Mouse (Mus musculus) embryonic facial prominence, embryonic 12.5 days (tissue): ENCODE measurements around the gene Pde4c. TPM values are rescaled to one million over a fixed set of nuclear protein-coding genes. Genes with fewer than 3 reads are reported as not detected.

Source experiments
- ATAC-seq: fragments of 200-750 bp; cut with Nextera tagmentation; 2 replicates; pipeline ENCODE4 v1.8.0; 2017; ENCODE audit not compliant: insufficient number of reproducible peaks, insufficient read depth, low FRiP score, low TSS enrichment
- H3K27ac ChIP-seq: fragments of 300-500 bp; sonication (generic); 2 replicates; pipeline ENCODE4 v1.5.1; 2016; ENCODE audit warnings: mild to moderate bottlenecking
- H3K27me3 ChIP-seq: fragments of 300-500 bp; sonication (generic); 2 replicates; pipeline ENCODE4 v1.6.1; 2016; ENCODE audit warnings: mild to moderate bottlenecking, moderate library complexity
- H3K36me3 ChIP-seq: fragments of 300-500 bp; sonication (generic); 2 replicates; pipeline ENCODE4 v1.6.1; 2016; ENCODE audit warnings: mild to moderate bottlenecking
- H3K4me1 ChIP-seq: fragments of 300-500 bp; sonication (generic); 2 replicates; pipeline ENCODE4 v1.6.1; 2016
- H3K4me2 ChIP-seq: fragments of 300-500 bp; sonication (generic); replicated peaks from 2 replicates; pipeline ENCODE4 v1.6.1; 2016; ENCODE audit warnings: mild to moderate bottlenecking, moderate library complexity
- H3K4me3 ChIP-seq: fragments of 300-500 bp; sonication (generic); 2 replicates; pipeline ENCODE4 v1.5.1; 2016; ENCODE audit warnings: mild to moderate bottlenecking
- H3K9ac ChIP-seq: fragments of 300-500 bp; sonication (generic); 2 replicates; pipeline ENCODE4 v1.6.1; 2016; ENCODE audit warnings: mild to moderate bottlenecking, moderate library complexity
- H3K9me3 ChIP-seq: fragments of 300-500 bp; sonication (generic); 2 replicates; pipeline ENCODE4 v1.6.1; 2016; ENCODE audit warnings: mild to moderate bottlenecking, moderate library complexity
- WGBS: fragments of 180-500 bp; shearing (Covaris S2); methylation state at CpG from one replicate; pipeline ENCODE4 v1.1.7; 2016; 5-methylcytosine and 5-hydroxymethylcytosine counted together
- polyA plus RNA-seq: library from polyadenylated mRNA; unstranded; fragments of >200 nt; fragmentation: Nextera tagmentation; extraction: Ambion mirVana; gene quantifications from 2 replicates; pipeline ENCODE4 v1.2.1, GENCODE M21; 2016

Gene Pde4c
- polyA plus RNA-seq, 1 experiment from 2014 or later = 0.29 TPM

GRCm38 (mm10) chr8:70710296-70710695 lies 13.2 kb upstream of the Pde4c start:
- H3K36me3 ChIP-seq = no peaks in the 10 kb centered on the region
- no peak overlapping the region for H3K9ac ChIP-seq
- 92% methylated on average over 1 of the region's 1 CpGs for WGBS
- no peaks in the 10 kb centered on the region for H3K9me3 ChIP-seq
- ATAC-seq = no peak
- no peak overlapping the region for H3K27ac ChIP-seq
- no peak overlapping the region for H3K4me2 ChIP-seq
- H3K27me3 ChIP-seq = no peaks in the 10 kb centered on the region
- H3K4me1 ChIP-seq = no peaks in the 10 kb centered on the region
- H3K4me3 ChIP-seq = no peak overlapping the region

- Histone ChIP-seq H3K27ac (no peak overlapping the region), H3K27me3 (no peaks in the 10 kb centered on the region), H3K36me3 (no peaks in the 10 kb centered on the region), H3K4me3 (no peak overlapping the region), H3K4me2 (no peak overlapping the region), H3K9me3 (no peaks in the 10 kb centered on the region), H3K4me1 (no peaks in the 10 kb centered on the region), H3K9ac (no peak overlapping the region)
- ATAC-seq = no peak
- 75% methylated on average over 11 of the region's 11 CpGs for WGBS
Measured at GRCm38 (mm10) chr8:70711041-70711440, 12.5 kb upstream of the Pde4c start.

GRCm38 (mm10) chr8:70713991-70714390 lies 9.5 kb upstream of the Pde4c start:
- H3K4me1 ChIP-seq = no peaks in the 10 kb centered on the region
- peaks cover 3% of the 10 kb centered on the region; the same call in 1 of the 2 replicates for H3K27me3 ChIP-seq
- no peak overlapping the region for H3K9ac ChIP-seq
- no peaks in the 10 kb centered on the region for H3K36me3 ChIP-seq
- 71% methylated on average over 7 of the region's 7 CpGs for WGBS
- no peak overlapping the region for H3K4me3 ChIP-seq
- H3K27ac ChIP-seq = no peak overlapping the region
- no peak for ATAC-seq
- no peak overlapping the region for H3K4me2 ChIP-seq
- H3K9me3 ChIP-seq = no peaks in the 10 kb centered on the region

- no peaks in the 10 kb centered on the region for H3K4me1 ChIP-seq
- ATAC-seq = no peak
- no peaks in the 10 kb centered on the region for H3K9me3 ChIP-seq
- H3K27me3 ChIP-seq = peaks cover 3% of the 10 kb centered on the region; the same call in 1 of the 2 replicates
- 63% methylated on average over 2 of the region's 2 CpGs for WGBS
- no peak overlapping the region for H3K4me3 ChIP-seq
- H3K9ac ChIP-seq = no peak overlapping the region
- H3K27ac ChIP-seq = no peak overlapping the region
- H3K4me2 ChIP-seq = no peak overlapping the region
- no peaks in the 10 kb centered on the region for H3K36me3 ChIP-seq
Measured at GRCm38 (mm10) chr8:70715086-70715485, 8.4 kb upstream of the Pde4c start.

GRCm38 (mm10) chr8:70716521-70717400 lies 6.8 kb upstream of the Pde4c start:
- no peaks in the 10 kb centered on the region for H3K4me1 ChIP-seq
- no peak overlapping the region for H3K4me2 ChIP-seq
- 86% methylated on average over 40 of the region's 40 CpGs for WGBS
- H3K27ac ChIP-seq = no peak overlapping the region
- H3K27me3 ChIP-seq = peaks cover 3% of the 10 kb centered on the region; the same call in 1 of the 2 replicates
- no peaks in the 10 kb centered on the region for H3K9me3 ChIP-seq
- no peak overlapping the region for H3K4me3 ChIP-seq
- ATAC-seq = no peak
- no peaks in the 10 kb centered on the region for H3K36me3 ChIP-seq
- H3K9ac ChIP-seq = no peak overlapping the region

GRCm38 (mm10) chr8:70718297-70718696 lies 5.2 kb upstream of the Pde4c start, which contains the start of gene Gm3336:
TSS of gene Gm3336 (plus strand) at chr8:70718543.
- ATAC-seq = no peak
- Histone ChIP-seq H3K36me3 (no peaks in the 10 kb centered on the region), H3K4me3 (no peak within 1 kb of the TSS), H3K27ac (no peak within 1 kb of the TSS), H3K27me3 (peaks cover 3% of the 10 kb centered on the region; the same call in 1 of the 2 replicates), H3K9me3 (no peaks in the 10 kb centered on the region), H3K4me1 (no peaks in the 10 kb centered on the region), H3K4me2 (no peak within 1 kb of the TSS), H3K9ac (no peak within 1 kb of the TSS)
- 2% methylated on average over 19 of the region's 19 CpGs for WGBS

- Histone ChIP-seq H3K36me3 (no peaks in the 10 kb centered on the region), H3K4me2 (no peak overlapping the region), H3K9me3 (no peaks in the 10 kb centered on the region), H3K4me3 (no peak overlapping the region), H3K4me1 (no peaks in the 10 kb centered on the region), H3K27me3 (peaks cover 3% of the 10 kb centered on the region; the same call in 1 of the 2 replicates), H3K27ac (no peak overlapping the region), H3K9ac (no peak overlapping the region)
- 64% methylated on average over 9 of the region's 9 CpGs for WGBS
- no peak for ATAC-seq
Measured at GRCm38 (mm10) chr8:70719796-70720270, 3.7 kb upstream of the Pde4c start.

- no peaks in the 10 kb centered on the region for H3K9me3 ChIP-seq
- H3K27me3 ChIP-seq = peaks cover 3% of the 10 kb centered on the region; the same call in 1 of the 2 replicates
- 0 out of 2 replicates have a peak, but pooled peaks have one; percentile 8 for ATAC-seq
- H3K27ac ChIP-seq = no peak overlapping the region
- H3K4me1 ChIP-seq = no peaks in the 10 kb centered on the region
- WGBS = 3% methylated on average over 3 of the region's 3 CpGs
- no peak overlapping the region for H3K9ac ChIP-seq
- H3K36me3 ChIP-seq = no peaks in the 10 kb centered on the region
- no peak overlapping the region for H3K4me3 ChIP-seq
- no peak overlapping the region for H3K4me2 ChIP-seq
Measured at GRCm38 (mm10) chr8:70720739-70721138, 2.8 kb upstream of the Pde4c start.

GRCm38 (mm10) chr8:70721601-70722000 lies 1.9 kb upstream of the Pde4c start:
- Histone ChIP-seq H3K4me1 (no peaks in the 10 kb centered on the region), H3K36me3 (no peaks in the 10 kb centered on the region), H3K9ac (no peak overlapping the region), H3K4me2 (no peak overlapping the region), H3K27ac (no peak overlapping the region), H3K9me3 (no peaks in the 10 kb centered on the region), H3K4me3 (no peak overlapping the region), H3K27me3 (peaks cover 4% of the 10 kb centered on the region; the same call in 1 of the 2 replicates)
- 86% methylated on average over 8 of the region's 8 CpGs for WGBS
- no peak for ATAC-seq

GRCm38 (mm10) chr8:70724216-70724615 lies 696 bp downstream of the Pde4c start:
- H3K4me2 ChIP-seq = no peak overlapping the region
- H3K9ac ChIP-seq = no peak overlapping the region
- H3K4me3 ChIP-seq = no peak overlapping the region
- no peak overlapping the region for H3K27ac ChIP-seq
- no peak for ATAC-seq
- H3K9me3 ChIP-seq = no peaks in the 10 kb centered on the region
- 76% methylated on average over 12 of the region's 12 CpGs for WGBS
- no peaks in the 10 kb centered on the region for H3K4me1 ChIP-seq
- peaks cover 23% of the 10 kb centered on the region for H3K27me3 ChIP-seq
- no peaks in the 10 kb centered on the region for H3K36me3 ChIP-seq

- Histone ChIP-seq H3K9me3 (no peaks in the 10 kb centered on the region), H3K27ac (no peak overlapping the region), H3K9ac (no peak overlapping the region), H3K4me3 (no peak overlapping the region), H3K4me2 (no peak overlapping the region), H3K36me3 (no peaks in the 10 kb centered on the region), H3K27me3 (peaks cover 39% of the 10 kb centered on the region), H3K4me1 (0 out of 2 replicates have a peak, but pooled peaks cover 6% of the 10 kb centered on the region)
- ATAC-seq = no peak
- 25% methylated on average over 14 of the region's 14 CpGs for WGBS
Measured at GRCm38 (mm10) chr8:70725792-70726447, 2.4 kb downstream of the Pde4c start.
